Mouse (Mus musculus) embryonic stem cell, embryonic (primary cell): ENCODE measurements at regions not wholly inside any gene's neighbourhood (a gene's known extent, or its start where the extent isn't known, plus 50 kb on each side); places are given as distances from the start of the nearest gene placed in this dataset.

Source experiments
- CTCF ChIA-PET, 4 experiments: fragments of 300-600 bp in 2 of 4; fragments of 350-600 bp in 2 of 4; sonication (Branson Sonifier 250); formaldehyde crosslinking; loops; one replicate each; lab custom pipeline; 2022; ENCODE audit warnings: inconsistent platforms in 2 of 4; lab: Charles Lee
- POLR2A ChIA-PET, 4 experiments: fragments of 300-600 bp in 2 of 4; fragments of 350-600 bp in 2 of 4; sonication (Branson Sonifier 250); formaldehyde crosslinking; loops; one replicate each; lab custom pipeline; 2022; ENCODE audit warnings: antibody characterized with exemption in 4 of 4, inconsistent platforms in 1 of 4; lab: Charles Lee

- POLR2A ChIA-PET = interaction anchor here in 3 of 4 experiments (0.7 to 3.1 kb wide), 5 partner anchors 14 to 484 kb away, joined by 3 to 11 read pairs (median 4); no protein-coding TSS in a partner anchor
- CTCF ChIA-PET = interaction anchor here in 1 of 4 experiments (0.5 to 1.2 kb wide), 2 partner anchors 43 to 124 kb away, joined by 3 to 5 read pairs; no protein-coding TSS in a partner anchor
These were observed 73.5 kb upstream of the Wnt7b start for GRCm38 (mm10) chr15:85655751-85656167.

DNA sequence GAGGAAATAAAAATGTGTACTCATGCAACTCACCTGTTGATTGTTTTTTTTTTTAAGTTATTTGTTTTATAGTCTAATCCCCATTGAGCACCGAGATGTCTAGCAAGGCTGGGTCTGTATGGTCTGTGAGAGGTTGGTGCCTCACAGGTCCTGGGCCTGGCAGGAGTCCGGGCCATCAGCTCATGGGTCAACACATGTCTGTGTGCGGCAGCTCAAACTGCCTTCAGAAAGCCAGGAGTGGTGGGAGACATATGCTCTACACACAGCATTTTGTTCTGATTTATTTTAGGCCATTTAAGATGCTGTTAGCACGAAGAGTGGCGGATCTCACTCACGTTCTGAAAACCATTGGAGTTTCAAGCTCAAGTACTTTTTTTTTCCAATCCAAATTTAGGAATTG lies 74.6 kb upstream of the Wnt7b start:
- CTCF ChIA-PET = interaction anchor here in 1 of 4 experiments (0.7 to 2.4 kb wide), 2 partner anchors 44 to 53 kb away, joined by 4 to 11 read pairs; no protein-coding TSS in a partner anchor
- POLR2A ChIA-PET = interaction anchor here in 1 of 4 experiments (0.6 kb wide), 1 partner anchor 18 kb away, joined by 3 read pairs; no protein-coding TSS in a partner anchor

DNA sequence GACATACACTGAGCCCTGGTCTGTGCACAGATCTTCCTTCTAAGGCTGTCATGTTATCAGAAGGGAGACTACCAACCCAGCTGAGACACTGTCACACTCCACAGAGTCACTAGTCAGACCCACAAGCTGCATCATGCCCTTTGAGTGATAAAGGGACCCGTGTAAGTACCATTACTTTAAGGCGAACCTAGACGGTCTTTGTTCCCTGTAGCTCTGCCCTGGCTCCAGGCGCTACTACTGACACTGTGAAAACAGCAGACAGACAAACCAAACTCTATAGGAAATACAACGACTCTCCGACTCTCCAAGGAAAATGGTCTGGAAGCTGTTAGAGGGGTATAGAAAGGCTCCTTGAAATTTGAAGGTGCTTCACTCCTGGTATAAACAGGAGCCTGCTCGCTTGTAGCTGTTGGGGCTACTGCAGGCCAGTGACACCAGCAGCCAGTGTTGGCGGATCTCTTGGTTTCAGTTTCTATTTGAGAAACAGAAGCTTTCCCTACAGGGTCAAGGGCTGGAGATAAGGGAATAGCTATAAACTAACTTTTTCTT lies 75.2 kb upstream of the Wnt7b start:
- ChIA-PET CTCF (interaction anchor here in 2 of 4 experiments (0.6 to 2.4 kb wide), 4 partner anchors 10 to 53 kb away, joined by 3 to 11 read pairs (median 4); no protein-coding TSS in a partner anchor), POLR2A (interaction anchor here in 3 of 4 experiments (0.6 to 1.1 kb wide), 3 partner anchors 17 to 48 kb away, joined by 3 to 4 read pairs (median 4); no protein-coding TSS in a partner anchor)

DNA sequence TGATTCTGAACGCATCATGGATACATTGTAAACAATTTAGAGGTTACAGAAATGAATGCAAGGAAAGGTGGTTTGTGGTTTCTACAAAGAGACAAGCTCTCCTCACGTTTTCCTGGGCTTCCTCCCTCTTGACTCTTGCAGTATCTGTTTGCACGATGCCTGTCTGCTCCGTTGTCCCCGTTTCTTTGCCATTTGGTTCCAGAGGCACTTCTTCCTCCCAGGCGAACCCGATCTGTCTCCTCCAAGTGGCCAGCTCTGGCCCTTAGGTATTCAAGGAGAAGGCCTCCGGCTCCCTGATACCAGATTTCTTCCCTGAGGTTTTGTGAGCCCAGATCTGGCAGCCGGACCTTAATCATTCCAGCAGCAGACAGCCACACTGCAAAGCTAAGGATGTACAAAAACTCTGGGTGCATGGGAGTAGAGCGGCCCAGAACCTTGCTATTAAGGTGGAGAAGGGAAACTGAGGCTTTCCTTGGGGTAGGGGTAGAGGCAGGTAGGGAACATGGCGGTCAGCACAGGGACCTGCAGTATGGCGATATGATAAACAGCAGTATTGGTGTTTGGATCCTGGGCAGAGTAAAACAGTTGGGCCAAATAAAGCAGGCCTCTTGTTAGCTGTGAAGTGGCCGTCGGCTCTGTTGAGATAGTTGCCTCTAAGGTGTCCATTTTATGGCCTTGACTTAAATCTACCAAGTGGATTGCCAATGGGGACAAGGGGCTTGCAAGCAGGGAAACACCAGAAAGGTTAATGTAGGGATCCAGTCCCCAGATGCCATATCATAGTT lies 76.0 kb upstream of the Wnt7b start:
- POLR2A ChIA-PET = interaction anchor here (0.7 to 1.3 kb wide), 4 partner anchors 24 to 47 kb away, joined by 3 to 4 read pairs (median 4); no protein-coding TSS in a partner anchor
- CTCF ChIA-PET = interaction anchor here in 3 of 4 experiments (0.6 to 2.4 kb wide), 5 partner anchors 9 to 46 kb away, joined by 3 to 11 read pairs (median 4); no protein-coding TSS in a partner anchor

GRCm38 (mm10) chr15:85660528-85661392 lies 74.0 kb upstream of the Ppara start:
- CTCF ChIA-PET = interaction anchor here in 2 of 4 experiments (0.7 to 1.7 kb wide), 5 partner anchors 47 to 68 kb away, joined by 3 to 6 read pairs (median 5); no protein-coding TSS in a partner anchor

DNA sequence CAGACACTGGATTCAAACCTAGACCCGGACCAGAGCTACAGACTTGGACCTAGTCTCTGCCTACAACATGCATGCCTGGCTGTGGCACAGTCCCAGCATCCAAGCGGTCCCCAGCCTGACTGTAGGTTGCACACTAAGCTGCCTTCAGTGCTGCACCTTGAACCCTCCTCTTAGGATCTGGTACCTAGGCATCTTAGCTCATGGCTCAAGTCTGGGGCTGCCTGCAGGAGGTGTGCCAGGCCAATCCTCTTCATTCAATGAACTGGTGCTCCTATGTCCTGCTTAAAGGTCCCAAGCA lies 73.4 kb upstream of the Ppara start:
- CTCF ChIA-PET = interaction anchor here in 2 of 4 experiments (0.6 to 1.7 kb wide), 7 partner anchors 48 to 180 kb away, joined by 3 to 6 read pairs (median 4); no protein-coding TSS in a partner anchor
- POLR2A ChIA-PET = interaction anchor here in 2 of 4 experiments (0.9 to 1.3 kb wide), 3 partner anchors 8 to 25 kb away, joined by 3 to 4 read pairs (median 3); no protein-coding TSS in a partner anchor

More at GRCm38 (mm10) chr15:85660528-85661392, 74.0 kb upstream of the Ppara start:
- POLR2A ChIA-PET = interaction anchor here in 2 of 4 experiments (0.9 to 1.3 kb wide), 3 partner anchors 8 to 26 kb away, joined by 3 to 4 read pairs (median 3); no protein-coding TSS in a partner anchor

- ChIA-PET CTCF (interaction anchor here in 2 of 4 experiments (0.6 to 1.7 kb wide), 7 partner anchors 48 to 181 kb away, joined by 3 to 6 read pairs (median 4); no protein-coding TSS in a partner anchor), POLR2A (interaction anchor here in 2 of 4 experiments (0.9 to 1.3 kb wide), 3 partner anchors 8 to 25 kb away, joined by 3 to 4 read pairs (median 3); no protein-coding TSS in a partner anchor)
These were observed 73.0 kb upstream of the Ppara start for GRCm38 (mm10) chr15:85661771-85662170.

DNA sequence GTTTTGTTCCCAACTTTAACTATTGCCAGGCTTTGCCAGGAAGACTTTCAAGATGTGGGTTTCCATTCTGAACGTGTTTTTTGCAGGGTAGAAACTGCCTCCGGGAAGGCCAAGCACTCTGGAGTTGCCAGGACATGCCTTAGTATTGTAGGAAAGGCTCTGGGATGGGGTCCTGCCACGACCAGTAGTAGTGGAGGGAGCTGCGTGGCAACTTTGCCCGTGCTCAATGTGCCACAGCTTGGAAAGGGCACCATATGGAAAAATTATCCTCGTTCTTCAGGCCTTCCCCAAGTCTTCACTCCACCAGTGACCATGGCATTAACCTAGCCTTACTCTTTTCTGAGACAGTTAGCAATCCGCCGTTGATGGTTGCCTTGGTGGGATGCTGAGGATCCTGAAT lies 72.5 kb upstream of the Ppara start:
- CTCF ChIA-PET = interaction anchor here in 2 of 4 experiments (1.1 to 1.7 kb wide), 4 partner anchors 48 to 51 kb away, joined by 4 to 6 read pairs (median 6); no protein-coding TSS in a partner anchor
- POLR2A ChIA-PET = interaction anchor here in 1 of 4 experiments (1.3 kb wide), 1 partner anchor 8 kb away, joined by 4 read pairs; no protein-coding TSS in a partner anchor

- ChIA-PET POLR2A (no interaction called here), CTCF (no interaction called here)
These were observed 72.1 kb upstream of the Ppara start for GRCm38 (mm10) chr15:85662673-85663072.

DNA sequence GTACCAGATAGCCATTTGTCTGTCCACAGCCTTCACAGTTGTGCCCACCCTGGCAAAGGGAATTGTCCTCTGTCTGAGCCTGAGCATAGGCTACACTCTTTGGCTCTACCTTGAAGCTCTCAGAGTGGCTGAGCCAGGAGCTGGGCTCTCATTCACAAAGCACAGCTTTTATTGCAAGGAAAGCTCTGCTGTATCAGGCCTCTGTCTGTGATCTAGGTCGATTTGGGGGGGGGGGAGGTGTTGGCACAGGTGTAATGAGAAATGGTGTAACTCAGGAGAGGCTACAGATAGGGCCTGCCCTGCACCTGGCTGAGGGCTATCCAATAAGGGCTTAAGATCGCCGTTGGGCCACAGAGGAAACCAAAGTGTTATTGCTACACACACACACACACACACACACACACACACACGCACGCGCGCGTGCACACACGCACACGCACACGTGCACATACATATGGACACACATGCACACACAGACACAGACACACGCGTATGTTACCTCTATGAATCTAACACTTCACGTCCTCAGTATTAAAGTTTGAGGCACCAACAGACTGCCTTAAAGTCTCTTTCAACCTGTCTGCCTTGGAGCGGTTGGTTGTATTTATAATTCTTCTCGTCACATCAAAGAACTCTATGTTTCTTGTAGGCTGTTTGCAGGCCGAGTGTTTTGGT lies 70.9 kb upstream of the Ppara start:
- ChIA-PET POLR2A (interaction anchor here in 1 of 4 experiments (0.6 kb wide), 1 partner anchor 49 kb away, joined by 3 read pairs; no protein-coding TSS in a partner anchor), CTCF (interaction anchor here in 1 of 4 experiments (0.6 kb wide), 1 partner anchor 41 kb away, joined by 3 read pairs; no protein-coding TSS in a partner anchor)

DNA sequence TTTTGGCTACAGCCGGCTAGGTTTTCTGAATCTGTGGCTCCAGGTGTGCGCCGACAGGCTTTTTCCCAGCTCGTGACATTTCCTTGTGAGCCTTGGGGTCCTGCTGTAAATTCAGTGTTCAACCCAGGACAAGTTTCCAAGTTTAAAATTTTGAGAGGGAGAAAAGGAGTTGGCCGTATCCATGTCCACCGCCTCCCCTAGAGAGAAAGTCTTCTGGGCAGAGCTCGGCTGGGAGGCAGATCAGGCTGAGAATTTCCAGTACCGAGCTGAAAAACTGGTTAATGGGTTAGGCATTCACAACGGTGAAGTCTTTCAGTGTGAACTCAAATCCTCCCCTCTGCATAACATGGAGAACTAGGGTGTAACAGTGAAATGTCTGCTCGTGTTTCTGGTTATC lies 70.4 kb upstream of the Ppara start:
- POLR2A ChIA-PET = no interaction called here
- CTCF ChIA-PET = no interaction called here

DNA sequence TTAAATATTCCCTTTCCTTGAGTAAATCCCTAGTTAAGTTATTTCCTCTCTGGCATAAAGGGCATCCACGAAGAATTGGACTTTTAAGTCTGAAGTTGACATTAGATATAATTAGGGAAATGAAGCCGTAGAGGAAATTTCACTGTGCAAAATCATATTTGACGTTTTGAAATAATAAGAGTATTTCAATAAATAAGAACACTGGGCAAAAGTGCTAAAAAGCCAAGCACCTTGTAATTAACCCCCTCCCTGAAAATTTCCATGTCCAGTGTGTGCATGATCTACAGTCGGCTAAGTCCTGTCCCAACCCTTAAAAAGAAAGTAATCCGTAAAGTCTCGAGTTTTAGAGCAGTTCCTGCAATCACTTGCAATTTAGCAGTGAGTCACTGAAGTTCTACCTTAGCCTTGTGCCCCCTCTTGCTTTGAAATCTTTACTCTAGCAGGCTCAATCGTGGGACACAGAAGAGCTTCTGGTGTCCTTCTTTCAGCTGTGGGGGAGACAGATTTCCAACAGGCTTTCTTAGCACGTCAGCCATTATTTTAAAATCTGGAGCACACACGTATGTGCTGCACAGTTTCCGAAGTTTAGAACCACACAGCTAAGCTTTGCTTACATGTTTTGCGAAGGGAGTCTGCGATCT lies 69.5 kb upstream of the Ppara start:
- CTCF ChIA-PET = interaction anchor here in 1 of 4 experiments (0.6 kb wide), 1 partner anchor 27 kb away, joined by 3 read pairs; no protein-coding TSS in a partner anchor
- POLR2A ChIA-PET = interaction anchor here in 1 of 4 experiments (0.6 kb wide), 1 partner anchor 1986 kb away, joined by 3 read pairs; no protein-coding TSS in a partner anchor

DNA sequence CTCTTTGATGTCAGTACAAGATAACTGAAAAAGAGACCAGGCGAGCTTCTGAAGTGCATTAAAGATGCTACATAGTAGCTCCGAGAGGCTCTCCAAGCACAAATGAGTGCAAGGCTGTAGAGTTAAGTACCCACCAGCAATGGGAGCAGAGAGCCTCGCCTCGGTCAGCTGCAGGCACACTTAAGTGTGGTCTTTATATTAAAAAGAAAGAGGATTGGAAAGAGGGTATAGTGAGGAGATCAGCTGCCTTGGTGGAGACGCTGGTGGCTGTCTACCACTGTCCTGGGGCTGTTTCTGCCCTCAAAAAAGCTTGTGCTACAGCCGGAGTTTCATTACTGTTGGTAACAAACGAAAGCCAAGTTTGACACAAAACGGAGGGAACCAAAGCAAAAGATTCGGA lies 68.3 kb upstream of the Ppara start:
- POLR2A ChIA-PET = interaction anchor here in 2 of 4 experiments (0.6 to 0.7 kb wide), 2 partner anchors 21 to 65 kb away, joined by 3 read pairs; no protein-coding TSS in a partner anchor
- CTCF ChIA-PET = no interaction called here

DNA sequence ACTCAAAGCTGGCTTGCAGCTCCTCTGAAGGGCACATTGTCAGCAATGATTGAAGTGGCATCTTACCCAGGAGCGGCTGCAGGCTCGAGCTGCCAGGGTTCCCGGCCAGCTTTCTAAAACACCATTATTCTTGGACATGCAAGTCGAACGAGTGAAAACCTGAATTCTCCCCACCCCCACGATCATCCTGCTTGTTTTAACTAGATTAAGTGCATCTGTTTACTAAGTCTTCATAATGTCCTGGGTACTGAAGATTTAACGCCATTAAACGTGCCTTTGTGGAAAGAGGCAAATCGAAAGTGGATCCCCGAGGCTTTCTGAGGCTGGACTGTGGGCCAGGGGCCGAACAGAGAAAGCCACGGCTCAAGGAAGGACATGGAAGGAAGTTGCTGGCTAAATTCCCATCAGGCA lies 67.4 kb upstream of the Ppara start:
- ChIA-PET POLR2A (interaction anchor here in 1 of 4 experiments (0.7 kb wide), 1 partner anchor 20 kb away, joined by 3 read pairs; no protein-coding TSS in a partner anchor), CTCF (interaction anchor here in 2 of 4 experiments (0.6 to 1.6 kb wide), 3 partner anchors 10 to 323 kb away, joined by 3 to 4 read pairs (median 4); no protein-coding TSS in a partner anchor)

GRCm38 (mm10) chr15:85667906-85668590 lies 66.7 kb upstream of the Ppara start:
- CTCF ChIA-PET = interaction anchor here in 2 of 4 experiments (0.9 to 1.6 kb wide), 2 partner anchors 69 kb away, joined by 3 to 4 read pairs; no protein-coding TSS in a partner anchor
- POLR2A ChIA-PET = interaction anchor here in 1 of 4 experiments (1.1 to 1.5 kb wide), 2 partner anchors 15 to 21 kb away, joined by 3 to 4 read pairs; no protein-coding TSS in a partner anchor
